Mouse (Mus musculus) left cerebral cortex, postnatal 4 days (tissue): ENCODE measurements around the gene Ppil6. TPM values are rescaled to one million over a fixed set of nuclear protein-coding genes. Genes with fewer than 3 reads are reported as not detected.

ENCODE experiments used
- DNase-seq: peaks from one replicate; pipeline ENCODE4 v3.0.0-alpha.2; 2022
- intact Hi-C: fragments of 180-260 bp; cut with DNase I; formaldehyde crosslinking; loops from one replicate; pipeline ENCODE4 v1.15.1; 2025
- total RNA-seq, 2 experiments: library from RNA; stranded (reverse); gene quantifications; 2 replicates each; pipeline ENCODE4 v1.2.3; 2021

The Ppil6 gene
- total RNA-seq = 1 to 10 TPM; 4.6 to 4.9 TPM

DNA sequence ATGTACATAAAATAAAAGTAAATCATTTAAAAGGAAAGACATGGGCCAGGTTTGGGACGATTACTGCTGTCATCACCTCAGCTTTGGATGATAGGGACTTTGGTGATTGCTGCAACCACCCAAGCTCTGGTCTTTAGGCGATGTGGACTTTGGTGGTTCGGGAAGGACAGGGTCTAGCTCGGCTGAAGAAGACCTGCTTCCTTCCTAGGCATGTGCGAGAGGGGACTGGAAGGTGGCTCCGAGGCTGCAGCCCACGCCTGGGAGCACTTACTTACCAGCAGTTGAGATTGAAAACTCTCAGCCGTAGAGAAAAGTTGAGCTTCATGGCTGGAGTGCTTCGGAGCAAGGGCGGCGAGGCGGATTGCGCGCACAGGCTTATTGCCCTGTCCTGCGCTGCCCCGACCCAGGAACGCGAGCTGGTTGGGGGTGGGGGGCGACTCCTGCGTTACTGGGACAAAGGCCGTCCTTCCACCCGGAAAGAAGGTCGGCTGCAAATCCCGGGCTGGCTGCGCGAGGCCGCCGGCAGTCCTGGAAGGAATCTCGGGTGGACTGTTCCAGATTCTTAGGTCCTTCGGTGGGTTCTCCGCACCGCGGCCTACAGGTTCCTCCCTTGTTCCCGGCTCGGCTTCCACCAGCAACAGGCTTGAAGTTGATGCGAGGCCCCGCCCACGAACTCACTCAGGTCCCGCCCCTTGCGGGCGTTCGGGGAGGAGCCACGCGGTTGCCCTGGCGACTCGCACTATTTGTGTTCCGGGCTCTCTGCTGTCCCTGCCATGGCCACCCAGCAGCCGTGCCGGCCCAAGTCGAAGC lies at the start of gene Ppil6, which contains the start of gene Smpd2:
Gene Ppil6 (plus strand): TSS at position 732 of the 810 bp plus-strand sequence.
Gene Smpd2 (minus strand): TSS at position 662 of the 810 bp plus-strand sequence.
- DNase-seq = peak; percentile 96
- intact Hi-C loops = no loop called here

DNA sequence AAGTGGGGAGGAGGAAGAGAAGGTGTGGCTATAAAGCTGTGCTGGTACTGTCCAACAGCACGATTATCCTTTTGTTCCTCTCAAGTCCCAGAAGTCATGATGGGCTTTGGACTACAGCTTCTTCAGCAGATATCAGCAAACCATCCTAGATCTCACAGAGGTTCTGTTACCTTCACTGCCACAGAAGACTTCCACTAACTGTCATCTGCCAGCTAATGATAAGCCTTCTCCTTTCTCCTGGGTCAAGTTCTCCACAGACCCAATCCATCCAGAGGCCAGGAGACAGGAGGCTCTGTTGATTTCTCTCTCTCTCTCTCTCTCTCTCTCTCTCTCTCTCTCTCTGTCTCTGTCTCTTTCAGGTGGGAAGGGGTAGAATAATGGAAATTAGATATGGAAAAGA lies 42.0 kb upstream of the Ppil6 start:
- no peak for DNase-seq

DNA sequence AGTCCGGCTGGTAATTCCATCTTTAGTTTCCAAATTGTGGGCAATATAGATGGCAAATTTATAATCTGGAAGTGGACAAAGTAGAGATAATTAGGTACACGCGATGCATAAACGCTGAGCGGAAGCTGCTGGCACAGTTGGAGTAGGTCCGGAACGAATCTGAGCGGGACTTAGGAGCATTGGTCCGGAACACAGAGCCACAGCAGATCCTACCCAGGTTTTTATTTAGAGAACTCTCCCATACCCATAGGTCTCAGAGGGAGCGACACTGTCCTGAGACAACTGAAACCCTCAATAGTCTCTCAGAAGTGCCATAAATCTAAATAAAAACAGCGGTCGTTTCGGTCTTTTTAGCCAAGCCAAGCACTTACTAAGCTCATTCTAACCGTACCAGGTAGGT lies 40.6 kb upstream of the Ppil6 start:
- intact Hi-C loops = no loop called here
- DNase-seq = peak; percentile 21

More for the DNA sequence above, 42.0 kb upstream of the Ppil6 start:
- intact Hi-C loops = no loop called here

DNA sequence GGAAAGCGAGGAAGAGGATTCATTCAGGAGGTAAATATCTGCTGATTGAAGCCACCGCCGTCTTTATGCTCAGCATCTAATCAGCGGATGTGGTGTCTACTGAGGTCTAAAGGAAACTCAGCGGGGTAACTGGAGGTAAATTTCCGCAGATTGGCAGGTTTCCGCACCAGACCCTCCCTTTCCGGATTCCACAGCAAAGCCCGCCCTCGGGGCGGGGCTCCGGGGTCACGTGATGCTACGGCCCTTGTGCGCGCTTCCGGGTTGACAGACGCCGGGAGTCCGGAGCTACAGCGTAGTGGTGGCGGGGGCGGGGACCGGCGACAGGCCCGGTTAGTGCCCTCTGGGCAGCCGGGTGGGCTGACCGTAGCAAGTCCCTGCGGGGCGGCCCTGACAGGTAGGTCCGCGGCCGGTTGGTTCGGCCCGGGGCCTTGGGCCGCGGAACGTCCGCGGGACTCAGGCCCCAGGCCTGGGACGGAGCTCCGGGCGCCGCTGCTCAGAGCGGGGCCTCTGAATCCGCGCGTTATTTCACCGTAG lies 40.0 kb upstream of the Ppil6 start, which contains the start of gene Zbtb24:
Gene Zbtb24 (plus strand): TSS at position 247 of the 534 bp plus-strand sequence.
- intact Hi-C loops = no loop called here
- DNase-seq = peak; percentile 95

DNA sequence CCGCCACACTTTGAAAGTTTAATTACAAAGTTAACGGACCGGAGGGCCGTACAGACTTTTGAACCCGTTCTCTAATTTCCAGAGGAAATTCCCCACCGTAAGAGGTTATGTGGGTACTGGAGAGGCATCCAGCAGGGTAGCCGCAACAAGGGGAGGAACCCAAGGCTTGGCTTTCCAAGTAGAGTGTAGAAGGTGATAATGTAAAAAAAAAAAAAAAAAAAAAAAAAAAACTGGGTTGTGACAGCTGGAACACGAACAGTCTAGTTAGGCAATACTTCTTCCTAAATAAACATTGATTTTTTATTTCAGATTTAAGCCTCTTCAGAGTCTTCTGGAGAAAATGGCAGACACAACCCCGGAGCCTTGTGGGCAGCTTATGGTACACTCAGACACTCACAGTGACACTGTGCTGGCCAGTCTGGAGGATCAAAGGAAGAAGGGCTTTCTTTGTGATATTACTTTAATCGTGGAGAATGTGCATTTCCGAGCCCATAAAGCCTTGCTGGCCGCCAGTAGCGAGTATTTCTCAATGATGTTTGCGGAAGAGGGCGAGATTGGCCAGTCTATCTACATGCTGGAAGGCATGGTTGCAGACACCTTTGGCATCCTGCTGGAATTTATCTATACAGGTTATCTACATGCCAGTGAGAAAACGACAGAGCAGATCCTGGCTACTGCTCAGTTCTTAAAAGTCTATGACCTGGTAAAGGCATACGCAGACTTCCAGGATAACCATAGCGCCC lies 39.3 kb upstream of the Ppil6 start:
- intact Hi-C loops = no loop called here
- no peak for DNase-seq

DNA sequence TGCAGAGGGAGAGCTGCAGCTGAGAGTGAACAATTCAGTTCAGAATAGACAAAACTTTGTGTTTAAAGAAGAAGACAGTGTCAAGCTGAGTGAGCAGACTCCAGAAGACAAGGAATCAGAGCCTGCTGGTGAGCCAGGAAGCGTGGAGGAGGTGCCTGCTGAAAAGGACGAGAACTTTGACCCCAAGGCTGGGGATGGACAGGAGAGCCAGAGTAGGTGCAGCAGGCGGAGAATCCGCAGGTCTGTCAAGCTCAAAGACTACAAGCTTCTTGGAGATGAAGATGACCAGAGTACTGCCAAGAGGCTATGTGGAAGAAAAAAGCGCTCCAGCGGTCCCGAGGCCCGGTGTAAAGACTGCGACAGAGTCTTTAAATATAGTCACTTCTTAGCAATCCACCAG lies 38.6 kb upstream of the Ppil6 start:
- intact Hi-C loops = no loop called here
- no peak for DNase-seq

DNA sequence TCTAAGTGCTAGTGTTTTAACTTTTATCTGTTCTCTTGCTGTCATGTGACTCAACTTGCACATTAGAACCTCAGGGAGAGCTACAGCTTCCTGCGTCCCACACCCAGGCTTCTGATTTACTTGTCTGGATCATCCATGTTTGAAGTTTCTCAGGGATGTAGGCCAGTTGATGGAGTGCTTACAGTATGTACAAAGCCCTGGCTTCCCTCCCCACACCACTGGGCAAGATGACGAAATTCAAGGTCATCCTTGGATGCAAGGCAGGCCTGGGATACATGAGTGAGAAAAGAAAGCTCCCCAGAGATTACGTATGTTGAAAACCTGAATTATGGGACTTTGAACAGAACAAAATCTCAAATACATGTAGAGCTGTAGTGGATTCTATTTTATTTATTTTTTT lies 37.4 kb upstream of the Ppil6 start:
- intact Hi-C loops = no loop called here
- DNase-seq = no peak

DNA sequence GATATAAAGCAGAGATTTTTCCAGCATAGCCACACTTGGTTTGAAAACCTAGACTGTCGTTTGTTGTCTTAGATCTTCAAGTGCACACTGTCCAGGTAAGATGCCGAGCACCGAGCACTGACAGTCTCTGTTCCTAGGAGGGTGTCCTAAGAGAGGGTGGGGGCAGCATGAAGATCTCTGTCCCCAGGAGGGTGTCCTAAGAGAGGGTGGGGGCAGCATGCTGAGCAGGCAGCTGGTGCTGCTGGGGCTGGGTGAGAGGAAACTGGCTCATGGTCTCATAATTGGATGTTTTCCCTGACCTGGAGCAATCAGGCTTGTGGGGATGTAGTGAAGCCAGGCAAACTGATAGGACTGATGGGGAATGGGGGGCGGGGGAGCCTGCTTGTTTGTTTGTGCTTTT lies 30.2 kb upstream of the Ppil6 start:
- no peak for DNase-seq
- intact Hi-C loops = no loop called here

DNA sequence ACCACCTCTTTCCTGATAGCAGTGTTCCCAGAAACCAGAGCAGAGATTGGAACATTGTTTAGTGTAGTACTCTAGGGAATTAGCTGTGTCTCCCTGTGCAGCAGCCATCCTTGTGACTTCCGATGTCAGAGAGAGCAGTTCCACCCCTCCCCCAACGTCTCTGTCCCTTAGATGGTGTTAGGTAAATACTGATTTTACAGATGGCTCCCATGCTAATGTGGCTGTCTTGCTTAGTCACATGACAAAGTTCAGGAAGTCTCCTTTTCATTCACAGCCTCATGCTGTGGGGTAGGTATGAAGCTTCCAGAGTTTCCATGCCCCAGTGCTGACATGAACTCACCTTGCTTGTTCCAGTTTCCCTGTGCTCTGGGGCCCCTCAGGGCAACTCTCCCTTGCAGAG lies 29.7 kb upstream of the Ppil6 start:
- intact Hi-C loops = no loop called here
- DNase-seq = no peak

DNA sequence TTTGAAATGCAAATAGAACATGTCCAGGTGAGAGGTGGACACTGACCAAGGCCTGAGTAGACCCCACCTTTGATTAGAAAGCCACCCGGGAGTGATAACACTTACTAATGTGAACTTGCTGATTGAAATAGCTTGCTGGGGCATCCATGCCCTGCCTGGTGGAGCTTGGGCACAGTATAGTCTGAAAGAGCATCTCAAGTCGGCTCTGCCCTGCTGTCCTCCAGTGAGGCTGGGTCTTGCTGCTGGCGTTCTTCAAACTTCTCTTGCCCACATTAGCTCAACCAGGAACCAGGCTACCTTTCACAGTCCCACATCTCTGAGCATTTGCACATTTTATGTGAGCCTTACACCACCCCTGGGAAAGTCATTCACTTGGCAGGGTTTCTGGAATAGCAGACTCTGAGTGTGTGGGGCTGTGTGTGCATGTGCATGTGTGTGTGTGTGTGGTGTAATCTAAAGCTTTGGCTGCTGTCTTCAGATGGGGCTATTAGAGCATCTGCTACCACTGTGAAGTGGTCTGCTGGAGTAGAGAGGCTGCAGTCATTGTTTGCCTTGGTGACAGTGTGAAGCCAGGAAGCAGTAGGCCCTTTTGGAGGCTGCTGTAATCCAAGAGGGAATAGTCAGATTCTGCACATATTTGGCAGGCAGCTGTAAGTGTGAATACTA lies 29.0 kb upstream of the Ppil6 start:
- intact Hi-C loops = no loop called here
- DNase-seq = no peak

DNA sequence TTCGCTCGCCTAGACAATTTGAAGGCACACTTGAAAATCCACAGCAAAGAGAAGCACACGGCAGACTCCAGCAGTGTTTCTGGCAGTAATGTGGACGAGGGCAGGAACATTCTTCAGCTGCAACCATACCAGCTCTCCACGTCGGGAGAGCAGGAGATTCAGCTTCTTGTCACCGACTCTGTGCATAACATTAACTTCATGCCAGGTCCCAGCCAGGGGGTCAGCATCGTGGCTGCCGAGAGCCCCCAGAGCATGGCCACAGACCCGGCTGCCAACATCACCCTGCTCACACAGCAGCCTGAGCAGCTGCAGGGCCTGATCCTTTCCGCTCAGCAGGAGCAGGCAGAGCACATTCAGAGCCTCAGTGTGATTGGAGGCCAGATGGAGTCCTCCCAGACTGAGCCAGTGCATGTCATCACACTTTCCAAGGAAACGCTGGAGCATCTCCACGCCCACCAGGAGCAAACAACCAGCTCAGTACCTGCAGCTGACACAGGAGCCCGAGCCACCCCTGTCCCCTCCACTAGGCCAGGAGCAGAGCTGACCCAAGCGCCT lies 25.8 kb upstream of the Ppil6 start:
- peak; percentile 60 for DNase-seq
- intact Hi-C loops = no loop called here

DNA sequence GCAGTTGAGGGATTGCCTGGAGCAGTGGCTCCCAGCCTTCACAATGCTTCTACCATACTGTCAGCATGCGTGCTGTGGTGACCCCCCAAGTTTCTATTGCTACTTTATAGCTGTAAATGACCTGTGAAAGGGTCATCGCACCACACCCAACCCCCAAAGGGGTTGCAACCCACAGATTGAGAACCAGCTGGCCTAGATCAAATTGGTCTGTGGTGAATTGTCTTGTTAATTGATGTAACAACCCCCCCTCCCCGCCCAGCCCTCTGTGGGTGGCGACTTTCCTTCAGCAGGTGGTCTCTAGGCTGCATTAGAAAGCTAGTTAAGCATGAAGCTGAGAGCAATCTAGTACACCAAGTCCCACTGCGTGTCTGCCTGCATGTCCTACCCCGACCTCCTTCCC lies 22.9 kb upstream of the Ppil6 start:
- intact Hi-C loops = no loop called here
- no peak for DNase-seq

DNA sequence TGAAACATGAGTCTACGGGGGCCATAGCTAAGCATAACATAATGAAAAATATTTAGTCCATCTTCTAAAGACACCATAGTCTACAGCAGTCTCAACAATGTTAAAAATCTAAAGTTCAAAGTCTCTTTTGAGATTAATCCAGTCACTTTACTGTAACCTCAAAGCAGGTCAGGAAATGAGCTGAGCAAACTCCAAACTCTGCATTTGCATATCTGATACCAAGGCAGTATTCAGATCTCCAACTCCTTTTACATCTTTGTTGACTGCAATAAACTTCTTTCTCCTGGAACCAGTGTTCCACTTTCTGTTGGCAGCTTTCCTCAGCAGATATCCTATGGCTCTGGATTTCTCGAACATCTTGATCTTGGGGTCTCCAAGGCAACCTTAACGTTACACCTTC lies 19.5 kb upstream of the Ppil6 start:
- intact Hi-C loops = no loop called here
- no peak for DNase-seq

DNA sequence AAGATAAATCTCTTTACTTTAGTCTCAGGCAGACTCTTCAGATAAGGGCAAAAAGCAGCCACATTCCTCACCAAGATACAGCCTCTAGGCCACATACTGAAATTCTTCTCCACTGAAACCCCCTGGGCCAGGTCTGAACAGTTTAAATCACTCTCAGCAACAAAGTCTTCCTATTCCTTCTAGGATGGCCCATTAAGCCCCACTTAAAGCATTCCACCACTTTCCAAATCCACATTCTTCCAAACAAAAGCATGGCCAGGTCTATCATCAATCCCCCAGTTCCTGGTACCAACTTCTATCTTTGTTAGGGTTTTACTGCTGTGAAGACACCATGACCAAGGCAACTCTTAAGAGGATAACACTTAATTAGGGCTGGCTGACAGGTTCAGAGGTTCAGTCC lies 17.7 kb upstream of the Ppil6 start:
- intact Hi-C loops = no loop called here
- DNase-seq = no peak

DNA sequence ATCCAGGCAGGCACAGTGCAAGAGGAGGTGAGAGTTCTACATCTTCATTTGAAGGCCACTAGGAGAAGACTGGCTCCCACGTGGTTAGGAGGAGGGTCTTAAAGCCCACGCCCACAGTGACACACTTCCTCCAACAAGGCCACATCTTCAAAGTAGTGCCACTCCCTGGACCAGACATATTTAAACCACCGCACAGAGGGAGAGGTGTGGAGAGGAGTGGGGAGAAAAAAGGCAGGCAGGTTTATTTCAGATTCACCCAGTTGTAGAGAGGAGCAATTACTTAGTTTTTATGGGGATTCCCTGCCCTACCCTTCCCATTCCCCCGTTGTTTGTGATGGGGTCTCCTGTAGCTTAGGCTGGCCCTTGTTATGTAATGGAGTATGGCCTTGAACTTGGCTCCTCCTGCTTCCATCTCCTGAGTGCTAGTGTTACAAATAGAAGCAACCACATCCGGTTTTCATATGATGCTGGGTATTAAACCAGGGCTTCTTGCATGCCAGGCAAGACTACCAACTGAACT lies 17.2 kb upstream of the Ppil6 start:
- intact Hi-C loops = no loop called here
- DNase-seq = no peak

DNA sequence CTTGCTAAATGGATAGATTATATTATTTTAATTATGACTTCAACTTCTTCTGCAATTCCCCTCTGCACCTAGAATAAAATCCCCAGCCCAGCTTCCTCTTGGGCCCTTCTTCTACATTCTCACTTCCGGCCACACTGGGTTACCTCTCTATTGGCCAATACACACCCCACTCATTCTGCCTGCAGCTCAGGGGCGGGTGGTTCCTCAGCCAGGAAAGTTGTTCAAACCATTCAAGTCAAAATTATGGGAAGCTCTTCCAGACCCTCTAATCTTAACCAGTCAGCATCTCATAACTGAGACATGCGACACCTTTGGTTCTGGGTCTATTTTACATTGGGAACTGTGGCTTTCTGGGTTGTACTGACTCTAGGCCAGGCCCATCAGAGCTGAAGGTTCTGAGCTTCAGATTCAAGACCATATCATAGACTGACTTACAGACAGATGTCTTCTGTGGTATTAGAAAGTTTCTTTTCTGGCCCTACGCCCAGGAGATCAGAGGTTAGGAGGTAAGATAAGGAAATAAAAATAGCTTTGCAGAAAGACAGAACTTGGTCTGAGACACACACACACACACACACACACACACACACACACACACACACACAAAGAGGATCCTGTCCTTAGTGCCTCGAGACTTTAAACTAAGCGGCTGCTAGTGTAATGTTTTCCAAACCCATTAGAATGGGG lies 16.3 kb upstream of the Ppil6 start:
- intact Hi-C loops = no loop called here

DNA sequence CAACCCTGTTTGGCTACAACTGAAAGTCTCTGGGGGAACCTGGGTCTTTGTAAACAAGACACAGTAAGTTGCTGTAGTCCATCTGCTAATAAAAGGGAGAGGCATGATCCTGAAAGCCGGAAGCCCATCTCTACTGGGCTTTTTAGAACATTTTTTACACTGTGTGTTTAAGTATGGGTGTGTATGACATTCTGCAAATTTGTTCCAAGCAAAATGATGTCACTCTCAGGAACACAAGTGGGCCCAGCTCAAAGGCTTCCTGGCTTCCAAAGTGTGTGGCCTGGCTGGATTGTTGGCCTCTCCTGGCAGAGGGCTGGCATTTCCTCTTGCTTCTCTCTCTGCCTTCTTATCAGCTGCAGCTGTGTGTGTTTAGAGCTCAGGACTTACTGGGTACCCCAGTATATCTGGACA lies 15.3 kb upstream of the Ppil6 start:
- intact Hi-C loops = no loop called here

More for the DNA sequence above, 16.3 kb upstream of the Ppil6 start:
- DNase-seq = no peak

DNA sequence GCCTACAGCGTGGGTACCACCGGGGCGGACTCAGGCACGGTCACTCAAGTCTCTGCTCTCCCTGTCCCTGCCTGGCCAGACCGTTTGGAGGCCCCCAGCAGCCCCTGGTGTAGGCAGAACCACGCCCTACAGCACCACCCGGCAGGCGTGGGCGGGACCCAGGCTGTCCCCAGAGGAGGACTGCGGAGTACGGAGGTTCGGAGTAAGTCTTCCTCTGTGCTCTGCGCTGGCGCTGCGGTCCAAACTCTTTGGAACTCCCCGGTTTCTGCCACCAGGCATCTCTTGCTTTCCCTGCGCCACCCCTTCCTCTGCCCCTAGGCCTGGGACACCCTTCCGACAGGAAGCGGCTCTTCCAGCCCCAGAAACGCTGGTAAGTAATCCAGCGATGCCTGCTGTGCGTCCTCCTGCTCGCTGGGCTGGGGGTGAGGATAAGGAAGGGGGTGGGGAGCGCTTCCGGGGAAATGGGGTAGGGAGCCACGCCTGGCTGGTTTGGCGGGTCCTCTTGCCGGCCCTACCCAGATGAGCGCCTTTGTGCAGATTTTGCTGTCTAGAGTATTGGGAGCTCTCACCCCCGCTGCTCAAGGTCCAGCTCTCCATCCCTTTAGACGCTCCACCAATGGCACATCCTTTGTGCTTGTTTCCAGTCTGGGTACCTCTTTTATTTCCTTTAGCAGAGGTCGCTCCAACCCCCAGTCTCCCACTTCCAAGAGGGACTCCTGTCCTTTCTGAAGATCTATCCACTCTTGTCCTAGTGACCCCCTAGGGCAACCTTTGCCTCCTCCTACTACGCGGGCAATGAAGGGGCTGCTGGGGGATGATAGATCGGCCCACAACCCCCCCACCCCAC lies 13.8 kb upstream of the Ppil6 start, which contains the start of gene Mical1:
Gene Mical1 (plus strand): TSS at position 144 of the 847 bp plus-strand sequence.
- DNase-seq = peak; percentile 62
- intact Hi-C loops = no loop called here

More for the DNA sequence above, 15.3 kb upstream of the Ppil6 start:
- no peak for DNase-seq

DNA sequence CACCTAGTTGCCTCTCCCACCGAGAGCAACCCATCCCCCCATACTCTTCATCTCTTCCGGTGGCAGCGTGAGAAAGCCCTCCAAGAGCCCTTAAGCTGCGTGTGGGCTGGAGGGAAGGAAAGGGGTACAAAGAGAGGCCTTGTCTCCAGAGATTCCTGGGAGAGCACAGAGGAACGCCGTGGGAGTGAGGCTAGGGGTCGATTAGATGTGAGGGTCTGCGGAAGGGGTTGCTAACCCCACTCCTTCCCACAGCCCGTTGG lies 13.3 kb upstream of the Ppil6 start:
- intact Hi-C loops = no loop called here
- DNase-seq = no peak
